Mouse (Mus musculus): Measurements from ENCODE around the gene Tarbp2. TPM values are rescaled to one million over a fixed set of nuclear protein-coding genes. Genes with fewer than 3 reads are reported as not detected.

Tarbp2 gene
- total and polyA plus RNA-seq, 3 experiments, result 62.2 to 105 (median 75.6) TPM

DNA sequence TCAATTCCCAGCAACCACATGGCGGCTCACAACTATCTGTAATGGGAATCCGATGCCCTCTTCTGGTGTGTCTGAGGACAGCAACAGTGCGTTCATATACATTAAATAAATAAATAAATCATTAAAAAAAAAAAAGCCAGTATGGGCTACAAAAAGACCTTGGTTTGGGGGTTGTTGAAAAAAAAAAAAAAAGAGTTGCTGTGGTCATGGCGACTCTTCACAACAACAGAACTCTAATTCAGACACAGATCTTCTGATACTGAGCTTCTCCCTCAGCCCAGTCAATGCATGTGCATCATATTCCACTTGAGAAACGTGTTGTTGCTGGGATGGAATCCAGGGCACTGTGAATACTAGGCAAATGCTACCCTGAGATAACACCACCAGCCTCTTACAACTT, 34.6 kb downstream of the Tarbp2 start:
- Histone ChIP-seq H3K4me3 (replicated peaks in 1 of 3; ENCODE audit: low read depth in 2 of 3, low read length in 2 of 3, poor library complexity in 1 of 3) (no peak overlapping the region), H3K79me2 (replicated peaks; ENCODE audit: control insufficient read depth, extremely low read depth, insufficient read depth, poor library complexity, severe bottlenecking) (no peaks in the 10 kb centered on the region), H3K27ac (ENCODE audit: insufficient read depth, low read depth) (no peak overlapping the region), H3K4me2 (ENCODE audit: insufficient read depth, low read depth, poor library complexity, severe bottlenecking) (no peak overlapping the region), H3K36me3 (replicated peaks in 1 of 2; ENCODE audit: control insufficient read depth in 1 of 2, insufficient read depth in 1 of 2, low read length in 1 of 2) (peaks cover 29 to 70% of the 10 kb centered on the region in 2 experiments), H3K9ac (ENCODE audit: insufficient read depth, low read depth) (no peak overlapping the region), H3K4me1 (ENCODE audit: control insufficient read depth in 1 of 2, insufficient read depth in 2 of 2) (no peaks in the 10 kb centered on the region), H3K9me3 (replicated peaks; ENCODE audit: low read length) (no peaks in the 10 kb centered on the region), H3K27me3 (replicated peaks) (no peaks in the 10 kb centered on the region)
- in situ Hi-C loops (cut with MboI; ENCODE audit: low pct_ligation_motif_present, low pct_unique_long_range_greater_than_20kb, low sequenced_read_pairs) (no loop called here), dilution Hi-C loops (cut with MboI; ENCODE audit: extremely low pct_ligation_motif_present, extremely low pct_unique_long_range_greater_than_20kb, low sequenced_read_pairs) (no loop called here)
- DNase-seq (ENCODE audit: extremely low read depth), result no peak
- TF ChIP-seq MEF2A (IDR thresholded peaks at IDR 0.05; ENCODE audit: borderline replicate concordance, low read depth, low read length) (no peak), ZNF384 (IDR thresholded peaks at IDR 0.05; ENCODE audit: low read depth, low read length) (0 out of 2 replicates have a peak, but pooled peaks have one; percentile 23), POLR2AphosphoS2 (IDR thresholded peaks at IDR 0.05; ENCODE audit: low read depth, low read length) (no peak), EP300 (IDR thresholded peaks at IDR 0.05; ENCODE audit: low read length) (no peak)

DNA sequence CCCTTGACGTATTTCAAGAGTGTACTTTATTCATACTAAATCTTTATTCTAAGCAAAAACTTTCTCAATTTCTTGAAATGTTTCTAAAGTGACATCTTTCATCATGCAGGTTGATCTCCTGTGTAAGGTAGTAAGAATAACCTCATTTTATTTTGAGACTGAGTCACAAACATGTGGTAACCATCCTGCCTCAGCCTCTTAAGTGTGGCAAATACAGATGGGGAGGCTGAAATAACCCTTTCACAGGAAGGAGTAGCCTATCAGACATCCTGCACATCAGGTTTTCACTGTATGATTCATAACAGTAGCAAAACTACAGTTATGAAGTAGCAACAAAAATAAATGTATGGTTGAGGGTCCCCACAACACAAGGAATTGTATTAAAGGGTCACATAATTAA, 37.6 kb downstream of the Tarbp2 start:
- no peaks in the 10 kb centered on the region for H3K79me2 ChIP-seq (replicated peaks; ENCODE audit: control insufficient read depth, extremely low read depth, insufficient read depth, poor library complexity, severe bottlenecking)
- no peak for TF ChIP-seq KAT2A (IDR thresholded peaks at IDR 0.05; ENCODE audit: insufficient replicate concordance, low read length)
- TF ChIP-seq USF2 (conservative IDR thresholded peaks at IDR 0.05; ENCODE audit: low read depth, low read length), result no peak
- no peak for TF ChIP-seq CHD2 (IDR thresholded peaks at IDR 0.05; ENCODE audit: low read length)
- H3K4me2 ChIP-seq (ENCODE audit: insufficient read depth, low read depth, poor library complexity, severe bottlenecking), result no peak overlapping the region
- in situ Hi-C loops (cut with MboI; ENCODE audit: low pct_ligation_motif_present, low pct_unique_long_range_greater_than_20kb, low sequenced_read_pairs) (no loop called here), dilution Hi-C loops (cut with MboI; ENCODE audit: extremely low pct_ligation_motif_present, extremely low pct_unique_long_range_greater_than_20kb, low sequenced_read_pairs) (no loop called here)
- no peak overlapping the region for H3K9ac ChIP-seq (ENCODE audit: insufficient read depth, low read depth)
- no peaks in the 10 kb centered on the region for H3K4me1 ChIP-seq (ENCODE audit: control insufficient read depth in 1 of 2, insufficient read depth in 2 of 2)
- peaks cover 26 to 79% of the 10 kb centered on the region in 2 experiments for H3K36me3 ChIP-seq (replicated peaks in 1 of 2; ENCODE audit: control insufficient read depth in 1 of 2, insufficient read depth in 1 of 2, low read length in 1 of 2)
- H3K4me3 ChIP-seq (replicated peaks in 1 of 3; ENCODE audit: low read depth in 2 of 3, low read length in 2 of 3, poor library complexity in 1 of 3), result no peak overlapping the region
- H3K27me3 ChIP-seq (replicated peaks), result no peaks in the 10 kb centered on the region
- H3K9me3 ChIP-seq (replicated peaks; ENCODE audit: low read length), result no peaks in the 10 kb centered on the region
- no peak for DNase-seq (ENCODE audit: extremely low read depth)
- H3K27ac ChIP-seq (ENCODE audit: insufficient read depth, low read depth), result no peak overlapping the region

DNA sequence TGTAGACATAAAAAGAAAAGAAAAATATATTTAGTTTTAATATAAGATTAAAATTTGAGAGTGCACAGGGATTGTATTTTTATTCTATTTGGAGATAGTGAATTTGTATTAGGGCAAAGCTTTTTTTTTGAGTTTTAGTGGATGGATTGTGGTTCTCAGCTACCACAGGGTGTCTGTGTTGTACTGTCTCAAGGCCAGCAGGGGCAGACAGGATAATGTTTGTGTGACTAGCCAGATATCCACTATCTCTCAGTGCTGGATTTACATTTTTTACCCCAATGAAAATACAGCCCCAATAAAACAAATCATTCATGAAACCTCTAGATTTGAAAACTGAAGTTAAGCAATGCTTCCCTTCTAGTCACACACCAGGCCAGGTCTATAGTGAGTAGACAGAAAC, 39.6 kb downstream of the Tarbp2 start:
- Histone ChIP-seq H3K27me3 (replicated peaks) (no peaks in the 10 kb centered on the region), H3K36me3 (replicated peaks in 1 of 2; ENCODE audit: control insufficient read depth in 1 of 2, insufficient read depth in 1 of 2, low read length in 1 of 2) (peaks cover 23 to 73% of the 10 kb centered on the region in 2 experiments), H3K4me2 (ENCODE audit: insufficient read depth, low read depth, poor library complexity, severe bottlenecking) (no peak overlapping the region), H3K79me2 (replicated peaks; ENCODE audit: control insufficient read depth, extremely low read depth, insufficient read depth, poor library complexity, severe bottlenecking) (no peaks in the 10 kb centered on the region), H3K9me3 (replicated peaks; ENCODE audit: low read length) (no peaks in the 10 kb centered on the region), H3K9ac (ENCODE audit: insufficient read depth, low read depth) (no peak overlapping the region), H3K4me3 (replicated peaks in 1 of 3; ENCODE audit: low read depth in 2 of 3, low read length in 2 of 3, poor library complexity in 1 of 3) (no peak overlapping the region), H3K4me1 (ENCODE audit: control insufficient read depth in 1 of 2, insufficient read depth in 2 of 2) (no peaks in the 10 kb centered on the region), H3K27ac (ENCODE audit: insufficient read depth, low read depth) (no peak overlapping the region)
- no peak for TF ChIP-seq MXI1 (IDR thresholded peaks at IDR 0.05; ENCODE audit: low read depth, low read length)
- TF ChIP-seq CTCF (conservative IDR thresholded peaks at IDR 0.05 in 1 of 2, IDR thresholded peaks at IDR 0.05 in 1 of 2; ENCODE audit: low read depth in 2 of 2, low read length in 2 of 2), result peak in 1 of 2 experiments; percentile 31; a peak in 1 of 4 replicates
- no peak for TF ChIP-seq ZNF384 (IDR thresholded peaks at IDR 0.05; ENCODE audit: low read depth, low read length)
- no peak for TF ChIP-seq UBTF (IDR thresholded peaks at IDR 0.05; ENCODE audit: low read depth, low read length)
- no peak for TF ChIP-seq ETS1 (conservative IDR thresholded peaks at IDR 0.05; ENCODE audit: low read depth, low read length)
- no peak for TF ChIP-seq POLR2AphosphoS2 (IDR thresholded peaks at IDR 0.05; ENCODE audit: low read depth, low read length)
- peak; percentile 15 for TF ChIP-seq RAD21 (IDR thresholded peaks at IDR 0.05; ENCODE audit: low read depth, low read length)
- no peak for TF ChIP-seq IRF4 (IDR thresholded peaks at IDR 0.05; ENCODE audit: low read depth, low read length)
- dilution Hi-C loops (cut with MboI; ENCODE audit: extremely low pct_ligation_motif_present, extremely low pct_unique_long_range_greater_than_20kb, low sequenced_read_pairs) (no loop called here), in situ Hi-C loops (cut with MboI; ENCODE audit: low pct_ligation_motif_present, low pct_unique_long_range_greater_than_20kb, low sequenced_read_pairs) (no loop called here)
- no peak for DNase-seq (ENCODE audit: extremely low read depth)

All from CH12.LX (cell line).